Mouse (Mus musculus): Measurements from ENCODE around the gene Txnrd2.

- TF ChIP-seq POLR2A (IDR thresholded peaks at IDR 0.05; ENCODE audit: borderline replicate concordance, low read depth, low read length) (no peak), CTCF (IDR thresholded peaks at IDR 0.05; ENCODE audit: low read depth, low read length) (no peak)
Observed at GRCm38 (mm10) chr16:18498996-18499395, 72.8 kb downstream of the Txnrd2 start.
